Comparison of ENCODE assay signal across 31 mouse cellular contexts in genomic region chr15:83798964-83799363, GRCm38 (mm10). TPM values are rescaled to one million over a fixed set of nuclear protein-coding genes. Genes with fewer than 3 reads are reported as not detected.
DNase-seq lines count a peak whose midpoint lies in the region; ATAC-seq and TF ChIP-seq lines count a peak whose summit lies in the region.
"Had no signal": no experiment of that assay in that cellular context is flagged by ENCODE, and none has a peak within 500 bp of the region (broad histone marks: within the 10 kb centered on the region; RNA-seq: fewer than 3 reads in every experiment).

No protein-coding gene starts in this region.

- peak; percentile 30 for TF ChIP-seq CTCF in left cerebral cortex, adult 2 months (IDR thresholded peaks at IDR 0.05)

- ATAC-seq in embryonic facial prominence, embryonic 11.5 days (replicated peaks; ENCODE audit: insufficient number of reproducible peaks, low FRiP score, low TSS enrichment, low read depth), result no peak
- ATAC-seq in hindbrain, embryonic 15.5 days (ENCODE audit: low FRiP score, low read depth), result no peak
- no peak for ATAC-seq in hindbrain, embryonic 14.5 days (ENCODE audit: low FRiP score)
- ATAC-seq: activated CD4-positive, CD25-positive, alpha-beta regulatory T cell, adult 4 months; CD4-positive, CD25-positive, alpha-beta regulatory T cell, adult 4 months; forebrain, embryonic 14.5 days; intestine, embryonic 15.5 days had no signal

- H3K27ac ChIP-seq in embryonic facial prominence, embryonic 11.5 days (replicated peaks; ENCODE audit: low read depth, low read length), result no peak overlapping the region
- H3K27ac ChIP-seq in embryonic facial prominence, embryonic 10.5 days (replicated peaks), result no peak overlapping the region
- H3K27ac ChIP-seq in hindbrain, embryonic 15.5 days (replicated peaks), result 0 out of 2 replicates have a peak overlapping the region, but pooled peaks have one; percentile 18
- H3K27ac ChIP-seq in hindbrain, embryonic 14.5 days, result no peak overlapping the region
- H3K27ac ChIP-seq in left cerebral cortex, adult 2 months, result peak overlapping the region; percentile 47; the same call in 1 of the 2 replicates
- H3K27ac ChIP-seq: forebrain, embryonic 10.5 days; gastrocnemius, adult 2 months; hindbrain, embryonic 13.5 days; intestine, embryonic 15.5 days had no signal

- no peaks in the 10 kb centered on the region; the same call in 1 of the 2 replicates for H3K27me3 ChIP-seq in embryonic facial prominence, embryonic 11.5 days (ENCODE audit: control insufficient read depth, insufficient read depth, low read length)
- H3K27me3 ChIP-seq in embryonic facial prominence, embryonic 10.5 days (replicated peaks; ENCODE audit: low read depth, poor library complexity, severe bottlenecking), result peaks cover 63% of the 10 kb centered on the region
- H3K27me3 ChIP-seq in hindbrain, embryonic 15.5 days, result no peaks in the 10 kb centered on the region
- no peaks in the 10 kb centered on the region for H3K27me3 ChIP-seq in hindbrain, embryonic 14.5 days (ENCODE audit: control insufficient read depth, insufficient read depth, low read length)
- H3K27me3 ChIP-seq: intestine, embryonic 15.5 days had no signal

- intact Hi-C loops in left cerebral cortex, adult 2 months (cut with DNase I), result no loop called here
- intact Hi-C loops in left cerebral cortex, postnatal 4 days (cut with DNase I), result loop anchor here (5.0 kb wide), 1 partner anchor 43 kb away; no protein-coding TSS in a partner anchor

- H3K9me3 ChIP-seq in embryonic facial prominence, embryonic 11.5 days (replicated peaks; ENCODE audit: control insufficient read depth, low read length), result no peaks in the 10 kb centered on the region
- no peaks in the 10 kb centered on the region for H3K9me3 ChIP-seq in embryonic facial prominence, embryonic 10.5 days
- H3K9me3 ChIP-seq in hindbrain, embryonic 15.5 days, result no peaks in the 10 kb centered on the region
- H3K9me3 ChIP-seq in hindbrain, embryonic 14.5 days (ENCODE audit: control insufficient read depth, low read length), result no peaks in the 10 kb centered on the region
- H3K9me3 ChIP-seq: forebrain, embryonic 10.5 days; hindbrain, embryonic 13.5 days; intestine, embryonic 15.5 days had no signal

- H3K4me3 ChIP-seq in embryonic facial prominence, embryonic 11.5 days (ENCODE audit: low read depth, low read length), result no peak overlapping the region
- H3K4me3 ChIP-seq in embryonic facial prominence, embryonic 10.5 days, result no peak overlapping the region
- no peak overlapping the region for H3K4me3 ChIP-seq in hindbrain, embryonic 15.5 days
- H3K4me3 ChIP-seq in hindbrain, embryonic 14.5 days (replicated peaks; ENCODE audit: low read length), result no peak overlapping the region
- no peak overlapping the region for H3K4me3 ChIP-seq in left cerebral cortex, adult 2 months
- H3K4me3 ChIP-seq: forebrain, embryonic 10.5 days; gastrocnemius, adult 2 months; hindbrain, embryonic 13.5 days; intestine, embryonic 15.5 days had no signal

- WGBS in embryonic facial prominence, embryonic 11.5 days, result 81% methylated on average over 11 of the region's 11 CpGs
- WGBS in embryonic facial prominence, embryonic 10.5 days, result 82% methylated on average over 11 of the region's 11 CpGs
- WGBS in hindbrain, embryonic 15.5 days, result 78% methylated on average over 11 of the region's 11 CpGs
- 84% methylated on average over 11 of the region's 11 CpGs for WGBS in hindbrain, embryonic 14.5 days

- H3K36me3 ChIP-seq in embryonic facial prominence, embryonic 11.5 days (replicated peaks; ENCODE audit: control insufficient read depth, insufficient read depth, low read depth, low read length), result no peaks in the 10 kb centered on the region
- H3K36me3 ChIP-seq in embryonic facial prominence, embryonic 10.5 days (replicated peaks), result no peaks in the 10 kb centered on the region
- H3K36me3 ChIP-seq in hindbrain, embryonic 15.5 days, result no peaks in the 10 kb centered on the region
- no peaks in the 10 kb centered on the region for H3K36me3 ChIP-seq in hindbrain, embryonic 14.5 days (replicated peaks; ENCODE audit: control insufficient read depth, insufficient read depth)
- H3K36me3 ChIP-seq: hindbrain, embryonic 13.5 days; intestine, embryonic 15.5 days had no signal

- no peak overlapping the region for H3K4me2 ChIP-seq in embryonic facial prominence, embryonic 11.5 days (ENCODE audit: low read depth, low read length)
- no peak overlapping the region for H3K4me2 ChIP-seq in hindbrain, embryonic 15.5 days
- no peak overlapping the region for H3K4me2 ChIP-seq in hindbrain, embryonic 14.5 days (replicated peaks)
- H3K4me2 ChIP-seq: heart, embryonic 11.5 days; hindbrain, embryonic 13.5 days; intestine, embryonic 15.5 days had no signal

- no peak overlapping the region for H3K9ac ChIP-seq in embryonic facial prominence, embryonic 11.5 days (replicated peaks; ENCODE audit: low read length)
- H3K9ac ChIP-seq in hindbrain, embryonic 15.5 days, result no peak overlapping the region
- no peak overlapping the region for H3K9ac ChIP-seq in hindbrain, embryonic 14.5 days
- H3K9ac ChIP-seq: hindbrain, embryonic 13.5 days; intestine, embryonic 15.5 days had no signal

- H3K4me1 ChIP-seq in embryonic facial prominence, embryonic 11.5 days (ENCODE audit: control insufficient read depth, insufficient read depth, low read length), result no peaks in the 10 kb centered on the region
- peaks cover 30% of the 10 kb centered on the region for H3K4me1 ChIP-seq in embryonic facial prominence, embryonic 10.5 days
- H3K4me1 ChIP-seq in hindbrain, embryonic 15.5 days (replicated peaks), result peaks cover 22% of the 10 kb centered on the region
- H3K4me1 ChIP-seq in hindbrain, embryonic 14.5 days (replicated peaks; ENCODE audit: control insufficient read depth, insufficient read depth, low read length), result peaks cover 20% of the 10 kb centered on the region; the same call in 1 of the 2 replicates
- H3K4me1 ChIP-seq: intestine, embryonic 15.5 days had no signal

- DNase-seq in embryonic facial prominence, embryonic 11.5 days (ENCODE audit: low spot score), result peak; percentile 2
- DNase-seq in embryonic facial prominence, embryonic 10.5 days (ENCODE audit: low spot score), result no peak
- DNase-seq in hindbrain, embryonic 14.5 days (ENCODE audit: low spot score), result no peak
- no peak for DNase-seq in left cerebral cortex, adult 2 months (ENCODE audit: extremely low spot score in 1 of 2, low spot score in 2 of 2)
- no peak for DNase-seq in left cerebral cortex, postnatal 4 days
- peak; percentile 1 for DNase-seq in 3T3-L1 (ENCODE audit: low read depth, low spot score)
- DNase-seq: adrenal gland, adult 8-10 months; adrenal gland, postnatal 25 days; cerebellum, adult 11-12 months; cerebellum, adult 9-10 months; cerebellum, postnatal 25 days; gastrocnemius, adult 2 months; gastrocnemius, postnatal 14 days; heart, adult 11 months; kidney, adult 11 months had no signal

RNA-seq across cellular contexts. Expression of gene Mpped1, which starts 19.7 kb away (rescaled TPM):
- 6.3 and 6.9 TPM in 2 replicates for polyA plus RNA-seq in embryonic facial prominence, embryonic 11.5 days (2014; fragmentation: Nextera tagmentation; extraction: Ambion mirVana)
- 6.4 and 7.0 TPM in 2 replicates for polyA plus RNA-seq in embryonic facial prominence, embryonic 10.5 days (2016; fragmentation: Nextera tagmentation; extraction: Ambion mirVana)
- polyA plus RNA-seq in hindbrain, embryonic 15.5 days (2015; fragmentation: Nextera tagmentation; extraction: Ambion mirVana), result 17.7 and 25.5 TPM in 2 replicates
- polyA plus RNA-seq in hindbrain, embryonic 14.5 days (2014; fragmentation: Nextera tagmentation; extraction: Ambion mirVana), result 23.5 and 23.7 TPM in 2 replicates
- 100 to 1,000 TPM; 201 to 208 TPM for total RNA-seq in left cerebral cortex, adult 2 months (2021)
- total RNA-seq in left cerebral cortex, postnatal 4 days (2021), result 100 to 1,000 TPM; 444 to 539 TPM
- total RNA-seq: adrenal gland, postnatal 25 days; common myeloid progenitor, adult 5-6 weeks; gastrocnemius, adult 2 months; gastrocnemius, postnatal 14 days; heart, adult 8-10 months; heart, postnatal 25 days; hematopoietic stem cell, adult 5-6 weeks; MEL had no signal
- polyA plus RNA-seq: activated CD4-positive, CD25-positive, alpha-beta regulatory T cell, adult 4 months; C2C12; CD4-positive, CD25-positive, alpha-beta regulatory T cell, adult 4 months; heart, embryonic 14.5 days; heart, postnatal 0 days had no signal

Comparison
In these comparisons a context has a peak if more than half of its experiments do, and no peak if none do; other contexts are left out.
1. DNase-seq: peak in embryonic facial prominence, embryonic 11.5 days (single experiment) and 3T3-L1 (single experiment); none in embryonic facial prominence, embryonic 10.5 days (single experiment), hindbrain, embryonic 14.5 days (single experiment), left cerebral cortex, adult 2 months (0 of 2) and left cerebral cortex, postnatal 4 days (single experiment).
2. H3K27ac ChIP-seq: peak in hindbrain, embryonic 15.5 days (single experiment) and left cerebral cortex, adult 2 months (single experiment); none in embryonic facial prominence, embryonic 11.5 days (single experiment), embryonic facial prominence, embryonic 10.5 days (single experiment) and hindbrain, embryonic 14.5 days (single experiment).